Mouse (Mus musculus): ENCODE results near the gene Lonp2.

Gene Lonp2

GRCm38 (mm10) chr8:86718332-86718994 is 94.6 kb downstream of the Lonp2 start:
- no peak for DNase-seq

- DNase-seq, result no peak
These were observed 95.5 kb downstream of the Lonp2 start for GRCm38 (mm10) chr8:86719368-86719767.

- no peak for DNase-seq
These were observed 97.1 kb downstream of the Lonp2 start for GRCm38 (mm10) chr8:86720756-86721459.

- no peak for DNase-seq
These were observed 97.6 kb downstream of the Lonp2 start for GRCm38 (mm10) chr8:86721490-86721889.

GRCm38 (mm10) chr8:86726959-86727358 is 103.1 kb downstream of the Lonp2 start:
- DNase-seq, result no peak

- no peak for DNase-seq
These were observed 104.5 kb downstream of the Lonp2 start for GRCm38 (mm10) chr8:86728224-86728950.

- no peak for DNase-seq
These were observed 106.5 kb downstream of the Lonp2 start for GRCm38 (mm10) chr8:86730303-86730702.

- DNase-seq, result no peak
These were observed 107.0 kb downstream of the Lonp2 start for GRCm38 (mm10) chr8:86730860-86731259.

- DNase-seq, result no peak
These were observed 110.3 kb downstream of the Lonp2 start for GRCm38 (mm10) chr8:86734171-86734570.

GRCm38 (mm10) chr8:86734954-86735353 is 111.1 kb downstream of the Lonp2 start:
- no peak for DNase-seq

- DNase-seq, result no peak
These were observed 111.7 kb downstream of the Lonp2 start for GRCm38 (mm10) chr8:86735446-86736111.

- no peak for DNase-seq
These were observed 117.1 kb downstream of the Lonp2 start for GRCm38 (mm10) chr8:86740899-86741298.

GRCm38 (mm10) chr8:86741627-86742026 is 117.8 kb downstream of the Lonp2 start:
- no peak for DNase-seq

- DNase-seq, result no peak
These were observed 118.9 kb downstream of the Lonp2 start for GRCm38 (mm10) chr8:86742605-86743345.

GRCm38 (mm10) chr8:86744313-86745220 is 120.7 kb downstream of the Lonp2 start:
- DNase-seq, result no peak

GRCm38 (mm10) chr8:86745221-86745934 is 121.5 kb downstream of the Lonp2 start, which contains the start of the genes Gm10638 and Siah1a:
Gene Gm10638 (plus strand): TSS chr8:86745699.
Gene Siah1a (minus strand): TSS chr8:86745934.
- peak; percentile 52 for DNase-seq

- peak; percentile 93 for DNase-seq
These were observed 122.1 kb downstream of the Lonp2 start for GRCm38 (mm10) chr8:86745935-86746441.

- no peak for DNase-seq
These were observed 122.7 kb downstream of the Lonp2 start for GRCm38 (mm10) chr8:86746511-86746910.

- no peak for DNase-seq
These were observed 126.0 kb downstream of the Lonp2 start for GRCm38 (mm10) chr8:86749842-86750241.

Measured in layer of hippocampus, adult 9-11 months (tissue).